Mouse (Mus musculus) macrophage (primary cell): Measurements from ENCODE around the gene Myadml2. TPM values are rescaled to one million over a fixed set of nuclear protein-coding genes. Genes with fewer than 3 reads are reported as not detected.

Experiments
- H3K27ac ChIP-seq: fragments of 350-480 bp; formaldehyde crosslinking; 2 replicates; pipeline ENCODE4 v1.9.0; 2021
- H3K36me3 ChIP-seq: fragments of 350-480 bp; formaldehyde crosslinking; 2 replicates; pipeline ENCODE4 v1.9.0; 2021; ENCODE audit errors: inconsistent target
- H3K4me3 ChIP-seq: fragments of 350-480 bp; formaldehyde crosslinking; 2 replicates; pipeline ENCODE4 v1.9.0; 2021; ENCODE audit errors: inconsistent target
- H3K79me2 ChIP-seq: fragments of 350-480 bp; formaldehyde crosslinking; 2 replicates; pipeline ENCODE4 v1.9.0; 2021; ENCODE audit errors: inconsistent target
- WGBS: methylation state at CpG from one replicate; pipeline ENCODE4 v1.1.7; 2026; ENCODE audit warnings: inconsistent platforms; ENCODE audit not compliant: missing documents; 5-methylcytosine and 5-hydroxymethylcytosine counted together
- polyA plus RNA-seq: library from polyadenylated mRNA; stranded (reverse); fragments of 250-400 nt; gene quantifications from 3 replicates; pipeline ENCODE4 v1.2.4, GENCODE M21; 2018; ENCODE audit warnings: inconsistent platforms

Gene Myadml2
- polyA plus RNA-seq, 1 experiment from 2014 or later, result not detected

- no peaks in the 10 kb centered on the region for H3K36me3 ChIP-seq
- H3K79me2 ChIP-seq, result no peaks in the 10 kb centered on the region
- 97% methylated on average over 3 of the region's 3 CpGs for WGBS
- no peak overlapping the region for H3K4me3 ChIP-seq
- no peak overlapping the region for H3K27ac ChIP-seq
These were observed 6.8 kb upstream of the Myadml2 start for GRCm38 (mm10) chr11:120654741-120655140.

GRCm38 (mm10) chr11:120651872-120652271 lies 3.9 kb upstream of the Myadml2 start:
- Histone ChIP-seq H3K36me3 (no peaks in the 10 kb centered on the region), H3K27ac (no peak overlapping the region), H3K4me3 (no peak overlapping the region), H3K79me2 (no peaks in the 10 kb centered on the region)
- WGBS, result 95% methylated on average over 3 of the region's 3 CpGs

- Histone ChIP-seq H3K4me3 (no peak overlapping the region), H3K27ac (no peak overlapping the region), H3K36me3 (no peaks in the 10 kb centered on the region), H3K79me2 (no peaks in the 10 kb centered on the region)
- WGBS, result 96% methylated on average over 28 of the region's 35 CpGs
These were observed 719 bp downstream of the Myadml2 start for GRCm38 (mm10) chr11:120647047-120647830.

DNA sequence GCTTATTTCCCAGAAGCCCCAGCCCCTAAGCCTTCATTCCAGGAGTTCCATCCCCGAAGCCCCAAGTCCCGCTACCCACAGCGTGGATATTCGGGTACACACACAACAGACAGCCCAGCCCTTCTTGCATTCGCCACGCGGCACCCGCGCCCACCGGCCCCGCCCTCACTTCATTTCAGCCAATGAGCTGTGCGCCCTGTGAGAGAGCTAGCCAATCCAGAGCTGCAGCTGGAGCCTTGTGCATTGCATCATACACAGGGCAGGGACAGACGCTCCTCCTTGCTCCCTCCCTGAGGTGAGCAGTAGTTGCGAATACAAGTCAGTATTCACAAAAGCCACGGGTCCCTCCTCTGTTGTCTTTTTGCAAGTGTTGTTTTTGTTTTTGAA lies 4.4 kb downstream of the Myadml2 start, which contains the start of gene Pycr1:
TSS of gene Pycr1 (minus strand) at position 169 of the 387 bp plus-strand sequence.
- Histone ChIP-seq H3K36me3 (no peaks in the 10 kb centered on the region), H3K4me3 (peak within 1 kb of the TSS; percentile 34), H3K79me2 (no peaks in the 10 kb centered on the region), H3K27ac (no peak within 1 kb of the TSS)
- WGBS, result 0% methylated on average over 15 of the region's 15 CpGs

DNA sequence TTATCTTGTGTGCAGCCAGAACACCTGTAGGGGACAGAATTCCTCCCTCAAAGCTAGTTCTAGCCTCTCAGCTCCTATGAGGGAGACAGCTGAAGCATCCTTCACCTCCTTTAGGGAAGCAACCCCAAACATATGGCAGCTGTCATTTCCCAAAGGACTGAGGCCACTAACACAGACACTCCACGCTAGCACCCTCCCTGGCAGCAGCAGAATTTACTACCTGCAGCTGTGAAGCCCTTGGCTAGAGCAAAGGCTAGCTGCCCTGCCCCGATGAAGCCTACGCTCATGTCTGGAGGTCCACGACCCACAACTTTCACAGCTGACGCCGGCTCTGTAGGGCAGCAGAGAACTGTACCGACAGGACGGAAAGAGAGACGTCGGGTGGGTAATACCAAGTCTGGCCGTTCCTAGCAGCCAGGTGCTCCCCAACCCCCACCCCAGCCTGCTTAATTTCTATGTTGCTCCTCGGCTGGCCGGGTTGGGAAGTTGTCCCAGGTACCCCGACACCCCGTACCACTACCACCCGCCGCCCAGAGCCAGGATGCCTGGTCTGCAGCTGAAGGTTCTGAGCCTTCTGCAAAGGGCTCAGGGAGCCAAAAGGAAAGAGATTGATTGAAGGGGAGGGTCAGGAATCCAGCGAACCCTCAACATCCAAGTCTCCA lies 4.9 kb downstream of the Myadml2 start:
- no peaks in the 10 kb centered on the region for H3K79me2 ChIP-seq
- peak overlapping the region; percentile 34 for H3K4me3 ChIP-seq
- H3K27ac ChIP-seq, result no peak overlapping the region
- H3K36me3 ChIP-seq, result no peaks in the 10 kb centered on the region
- 3% methylated on average over 18 of the region's 18 CpGs for WGBS

DNA sequence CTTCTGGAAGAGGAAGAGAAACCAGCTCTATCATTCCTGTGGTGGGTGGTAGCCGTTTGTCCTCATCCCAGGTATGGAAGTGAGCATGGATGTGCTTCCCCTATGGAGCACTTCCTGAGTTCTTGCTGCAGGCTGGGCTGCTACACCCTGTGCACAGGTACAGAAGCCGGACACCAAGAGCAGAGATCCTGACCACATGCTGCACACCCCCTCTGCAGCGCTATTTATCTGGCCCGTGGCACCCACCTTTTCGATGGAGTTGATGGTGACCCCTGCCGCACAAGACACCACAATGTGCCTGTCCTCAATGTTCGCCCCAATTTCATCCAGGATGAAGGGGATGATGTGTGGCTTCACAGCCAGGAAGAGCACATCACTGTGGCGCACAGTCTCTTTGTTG lies 6.1 kb downstream of the Myadml2 start:
- H3K4me3 ChIP-seq, result no peak overlapping the region
- 78% methylated on average over 8 of the region's 8 CpGs for WGBS

GRCm38 (mm10) chr11:120641255-120641654 lies 6.7 kb downstream of the Myadml2 start:
- WGBS, result 86% methylated on average over 9 of the region's 9 CpGs
- Histone ChIP-seq H3K79me2 (no peaks in the 10 kb centered on the region), H3K4me3 (no peak overlapping the region), H3K36me3 (no peaks in the 10 kb centered on the region), H3K27ac (no peak overlapping the region)

More for the DNA sequence above, 6.1 kb downstream of the Myadml2 start:
- Histone ChIP-seq H3K79me2 (no peaks in the 10 kb centered on the region), H3K27ac (no peak overlapping the region), H3K36me3 (no peaks in the 10 kb centered on the region)

DNA sequence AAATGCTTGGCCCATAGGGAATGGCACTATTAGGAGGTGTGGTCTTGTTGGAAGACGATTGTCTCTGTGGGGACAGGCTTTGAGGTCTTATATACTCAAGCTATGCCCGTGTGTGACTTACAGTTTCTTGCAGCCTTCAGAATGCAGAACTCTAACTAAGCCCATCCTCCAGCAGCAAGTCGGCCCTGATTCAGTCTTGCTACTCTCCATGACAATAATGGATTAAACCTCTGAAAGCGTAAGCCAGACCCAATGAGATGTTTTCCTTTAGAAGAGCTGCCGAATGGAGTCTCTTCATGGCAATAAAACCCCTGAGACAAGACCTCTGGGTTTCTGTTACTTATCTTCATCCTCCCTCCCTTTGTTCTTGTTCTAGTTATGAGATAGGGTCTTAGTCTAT lies 13.1 kb downstream of the Myadml2 start:
- 93% methylated on average over 5 of the region's 5 CpGs for WGBS
- peaks cover 37% of the 10 kb centered on the region for H3K79me2 ChIP-seq
- no peak overlapping the region for H3K4me3 ChIP-seq

DNA sequence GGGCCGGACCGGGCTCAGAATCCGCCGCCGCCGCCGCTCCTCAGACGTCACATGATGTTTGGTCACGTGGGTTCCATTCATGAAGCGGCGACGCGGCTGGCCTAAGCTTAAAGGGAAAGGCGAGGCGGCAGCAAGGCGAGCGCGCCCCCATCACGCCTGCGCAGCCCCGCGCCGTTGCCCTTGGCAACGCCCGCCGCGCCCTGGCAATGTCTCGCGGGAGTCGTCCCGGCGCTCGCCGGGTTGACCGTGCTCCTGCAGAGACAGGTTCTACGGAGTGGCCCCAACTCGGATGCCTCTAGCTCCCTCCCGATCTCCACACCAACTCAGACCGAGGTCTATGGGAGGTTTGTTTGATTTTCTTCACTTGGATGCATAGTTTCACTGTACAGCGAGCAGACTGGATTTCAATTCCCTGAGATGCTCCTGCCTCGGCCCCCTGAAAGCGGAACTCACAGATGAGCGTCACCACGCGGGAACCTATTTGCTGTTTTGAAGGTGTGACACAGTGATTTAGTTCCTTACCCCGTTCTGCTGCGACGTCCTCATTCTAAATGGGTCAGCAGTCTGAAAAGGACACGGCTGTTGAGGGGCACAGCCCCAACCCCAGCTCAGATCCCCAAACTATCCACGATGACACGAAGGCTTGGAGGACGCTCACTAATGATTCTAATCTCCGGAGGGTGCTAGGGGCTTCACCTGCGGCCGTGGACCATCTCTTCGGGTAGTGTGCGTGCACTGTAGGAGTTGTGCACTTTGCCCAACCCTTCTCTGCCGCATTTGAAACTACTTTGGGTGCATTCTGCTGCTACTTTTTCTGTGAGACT lies 14.2 kb downstream of the Myadml2 start, which contains the start of gene Mafg:
TSS of gene Mafg (minus strand) at position 81 of the 824 bp plus-strand sequence.
- peak within 1 kb of the TSS; percentile 71 for H3K4me3 ChIP-seq
- WGBS, result 18% methylated on average over 55 of the region's 58 CpGs

More for the DNA sequence above, 13.1 kb downstream of the Myadml2 start:
- Histone ChIP-seq H3K36me3 (no peaks in the 10 kb centered on the region), H3K27ac (no peak overlapping the region)

DNA sequence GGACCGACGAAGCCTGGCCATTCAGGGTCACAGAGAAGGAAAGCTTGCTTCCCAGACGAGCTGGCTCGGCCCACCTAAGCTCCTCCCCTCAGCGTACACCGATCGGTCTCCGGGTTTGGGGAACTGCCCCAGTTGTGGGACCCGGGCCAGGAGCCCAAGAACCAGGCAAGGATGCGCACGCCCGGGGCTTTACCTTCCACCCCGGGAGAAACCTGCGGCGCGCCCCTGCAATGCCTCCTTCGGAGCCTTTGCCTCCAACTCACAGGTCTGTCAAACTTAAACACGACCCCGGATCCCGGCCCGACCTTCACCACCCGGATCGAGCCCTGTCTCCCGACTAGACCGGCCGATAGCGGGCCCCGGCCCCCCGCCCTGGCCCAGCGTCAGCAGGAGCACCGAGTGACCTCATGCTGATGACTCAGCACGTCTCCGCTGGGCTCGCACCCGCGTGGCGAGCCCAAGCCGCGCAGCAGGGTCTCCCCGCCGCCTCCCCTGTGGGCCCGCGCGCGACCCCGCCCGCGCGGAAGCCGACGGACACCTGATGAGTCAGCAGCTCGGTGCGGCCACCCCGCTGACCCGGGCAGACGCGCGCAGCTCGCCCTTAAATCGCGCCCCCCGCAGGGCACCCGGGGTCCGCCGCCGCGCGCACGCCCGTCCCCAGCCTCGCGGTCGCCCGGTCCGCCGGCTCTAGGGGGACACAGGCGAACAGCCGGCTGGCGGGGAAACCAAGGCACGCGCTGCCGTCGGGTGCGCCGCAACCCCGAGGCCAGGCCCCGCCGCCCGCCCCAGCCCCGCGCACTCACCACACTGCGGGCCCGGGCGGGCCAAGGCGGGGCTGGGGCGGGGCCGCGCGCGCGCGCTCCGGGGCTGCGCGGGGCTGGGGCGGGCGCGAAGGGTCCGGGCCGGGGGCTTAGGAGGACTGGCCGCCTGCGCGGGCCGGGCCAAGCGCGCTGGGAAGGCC lies 15.1 kb downstream of the Myadml2 start:
- peak overlapping the region; percentile 71 for H3K4me3 ChIP-seq
- H3K36me3 ChIP-seq, result no peaks in the 10 kb centered on the region
- peak overlapping the region; percentile 99 for H3K27ac ChIP-seq
- 1% methylated on average over 101 of the region's 116 CpGs for WGBS
- peaks cover 55% of the 10 kb centered on the region for H3K79me2 ChIP-seq

More for the DNA sequence above, 14.2 kb downstream of the Myadml2 start, which contains the start of gene Mafg:
- Histone ChIP-seq H3K36me3 (no peaks in the 10 kb centered on the region), H3K79me2 (peaks cover 46% of the 10 kb centered on the region), H3K27ac (peak within 1 kb of the TSS; percentile 99)

- Histone ChIP-seq H3K27ac (peak overlapping the region; percentile 99), H3K36me3 (no peaks in the 10 kb centered on the region), H3K4me3 (peak overlapping the region; percentile 71), H3K79me2 (peaks cover 65% of the 10 kb centered on the region)
- 44% methylated on average over 4 of the region's 4 CpGs for WGBS
These were observed 16.1 kb downstream of the Myadml2 start for GRCm38 (mm10) chr11:120631726-120632448.

DNA sequence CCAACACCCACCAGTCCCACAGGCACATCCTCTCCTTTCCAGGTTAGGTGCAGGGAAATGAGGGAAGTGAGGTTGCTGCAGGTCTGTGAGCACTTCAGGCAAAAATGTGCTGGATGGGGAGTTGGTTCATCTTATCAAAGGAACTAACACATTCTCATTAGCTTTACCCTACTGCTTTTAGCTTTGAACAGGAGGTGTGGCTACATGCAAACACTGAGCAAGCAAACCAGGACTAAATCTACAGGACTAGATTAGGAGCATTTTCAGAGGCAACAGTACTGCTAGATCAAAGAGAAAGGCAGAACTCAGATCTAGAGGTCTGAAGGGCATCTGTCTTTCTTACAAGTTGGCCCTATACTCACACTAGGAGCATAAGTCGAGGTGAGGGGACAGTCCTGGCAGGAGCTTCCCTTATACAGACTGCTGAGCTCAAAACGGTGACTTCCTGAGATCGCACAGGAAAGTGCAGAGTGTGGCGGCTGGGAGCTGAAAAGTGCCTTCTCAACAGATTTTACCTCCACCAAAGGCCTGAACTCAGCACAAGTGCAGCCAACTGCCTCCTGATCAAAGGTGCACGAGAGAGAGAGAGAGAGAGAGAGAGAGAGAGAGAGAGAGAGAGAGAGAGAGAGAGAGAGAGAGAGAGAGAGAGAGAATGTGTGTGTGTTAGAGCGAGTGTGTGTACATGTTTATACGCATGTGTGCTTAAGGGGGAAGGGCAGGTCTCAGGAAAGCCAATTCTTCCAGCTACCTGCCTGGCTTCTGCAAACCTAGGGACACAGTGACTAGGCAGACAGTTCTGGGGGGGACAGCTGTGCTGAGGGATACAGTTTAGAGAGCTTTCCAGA lies 16.9 kb downstream of the Myadml2 start:
- peak overlapping the region; percentile 71 for H3K4me3 ChIP-seq
- peak overlapping the region; percentile 99 for H3K27ac ChIP-seq
- peaks cover 73% of the 10 kb centered on the region for H3K79me2 ChIP-seq
- no peaks in the 10 kb centered on the region for H3K36me3 ChIP-seq
- WGBS, result 4% methylated on average over 7 of the region's 7 CpGs
